Mouse (Mus musculus) left cerebral cortex, postnatal 36 days (tissue): Measurements from ENCODE around the gene Slit3. TPM values are rescaled to one million over a fixed set of nuclear protein-coding genes. Genes with fewer than 3 reads are reported as not detected.
A peak's percentile ranks its signal among the peaks of the same experiment; 100 is the strongest.

Source experiments
- DNase-seq, 2 experiments: peaks; one replicate each; pipeline ENCODE4 v3.0.0; 2021 to 2022; ENCODE audit warnings: low spot score in 2 of 2, mixed read lengths in 1 of 2
- intact Hi-C: fragments of 180-260 bp; cut with DNase I; formaldehyde crosslinking; loops from one replicate; pipeline ENCODE4 v1.15.1; 2025
- total RNA-seq, 2 experiments: library from RNA; stranded (reverse); gene quantifications; 2 replicates each; pipeline ENCODE4 v1.2.3; 2021

The Slit3 gene
- total RNA-seq, 2 experiments from 2014 or later, result 43.7 to 71.5 TPM

DNA sequence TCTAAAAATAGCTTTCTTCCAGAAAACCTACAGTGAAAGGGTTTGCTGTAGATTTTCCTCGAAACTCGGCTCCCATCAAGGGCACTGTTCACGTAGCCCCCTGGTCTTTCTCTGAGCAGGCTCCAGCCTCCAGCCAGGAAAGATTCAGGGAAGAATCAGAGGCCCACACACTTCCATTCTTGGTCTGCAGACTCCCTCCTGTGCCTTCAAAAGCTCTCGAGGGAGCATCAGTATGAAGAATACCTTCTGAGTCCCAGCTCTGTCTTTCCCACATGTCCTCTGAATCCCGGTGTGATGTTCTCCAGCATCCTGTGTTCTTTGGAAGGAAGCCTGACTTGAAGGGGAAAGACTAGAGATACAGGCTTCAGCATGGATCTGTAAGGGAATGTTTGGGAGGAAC is 461.6 kb downstream of the Slit3 start:
- DNase-seq, result peak in 1 of 2 experiments; percentile 38
- intact Hi-C loops, result no loop called here

DNA sequence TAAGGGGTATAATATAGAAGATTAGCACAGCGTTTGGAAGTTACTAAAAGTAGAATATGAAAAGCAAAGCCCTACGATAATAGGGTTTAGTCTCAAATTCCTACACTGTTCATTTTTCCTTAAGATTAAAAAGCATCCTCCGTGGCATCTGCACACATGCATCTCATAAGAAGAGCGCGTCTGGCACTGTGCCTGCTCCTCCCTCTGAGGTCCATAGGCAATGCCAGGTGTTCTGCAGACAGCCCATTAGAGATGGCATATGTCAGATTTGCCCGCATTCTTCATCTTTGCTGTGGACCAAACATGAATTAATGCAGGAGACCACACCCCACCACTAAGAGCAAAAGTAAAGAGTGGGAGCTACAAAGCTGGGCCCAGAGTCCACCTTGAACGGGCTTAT is 462.6 kb downstream of the Slit3 start:
- intact Hi-C loops, result no loop called here
- DNase-seq, result no peak

DNA sequence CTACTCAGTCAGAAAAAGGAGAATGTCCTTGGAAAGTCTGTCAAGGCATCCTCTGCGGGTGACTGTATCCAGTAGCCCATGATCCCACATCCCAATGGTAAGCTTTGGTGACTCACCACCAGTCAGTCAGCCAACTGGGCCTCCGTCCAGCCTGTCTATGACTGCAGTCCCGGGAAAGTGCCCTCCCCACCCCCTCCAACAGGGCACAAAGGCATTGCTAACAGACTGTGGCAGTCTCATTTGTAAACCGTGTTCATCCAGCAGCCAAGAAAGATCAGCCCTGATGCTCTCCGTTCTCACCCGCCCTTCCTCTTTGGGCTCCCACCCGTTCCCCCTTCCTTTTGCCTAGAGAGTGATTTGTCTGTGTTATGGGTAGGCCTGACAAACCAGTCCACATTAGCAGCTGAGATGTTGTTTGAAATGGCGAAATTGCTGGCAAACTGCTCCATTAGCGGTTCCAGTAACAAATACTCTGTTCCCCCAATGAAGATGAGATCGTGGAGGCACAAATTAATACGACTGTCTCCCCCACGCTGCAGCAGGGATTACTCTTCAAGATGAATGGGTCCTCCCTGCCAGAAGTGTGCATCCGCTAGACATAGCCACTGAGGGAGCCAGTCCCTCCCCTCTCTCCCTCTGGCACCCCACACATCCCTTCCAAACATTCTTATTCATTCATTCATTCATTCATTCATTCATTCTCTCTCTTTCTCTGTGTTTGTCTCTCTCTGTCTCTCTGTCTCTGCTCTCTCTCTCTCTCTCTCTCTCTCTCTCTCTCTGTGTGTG is 466.3 kb downstream of the Slit3 start:
- peak; percentile 66 to 71 for DNase-seq
- intact Hi-C loops, result no loop called here

DNA sequence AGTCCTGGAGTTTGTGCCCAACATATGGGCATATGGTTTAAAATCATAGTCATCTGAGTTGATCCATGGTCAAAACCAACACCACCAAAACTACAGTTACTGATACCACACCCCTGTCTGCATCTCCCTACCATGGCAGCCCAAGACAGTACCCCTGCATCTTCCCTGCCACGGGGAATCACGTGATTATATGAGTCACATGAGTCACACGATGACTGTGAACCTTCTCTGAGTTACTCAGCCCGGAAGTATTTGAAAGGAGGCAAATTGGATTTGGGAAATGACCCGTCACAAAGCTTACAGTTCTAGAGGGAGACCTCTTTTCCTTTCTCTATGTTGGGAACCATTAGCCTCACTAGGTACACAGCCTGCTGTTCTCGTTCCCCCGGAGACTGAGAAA is 468.9 kb downstream of the Slit3 start:
- DNase-seq, result no peak
- intact Hi-C loops, result no loop called here

DNA sequence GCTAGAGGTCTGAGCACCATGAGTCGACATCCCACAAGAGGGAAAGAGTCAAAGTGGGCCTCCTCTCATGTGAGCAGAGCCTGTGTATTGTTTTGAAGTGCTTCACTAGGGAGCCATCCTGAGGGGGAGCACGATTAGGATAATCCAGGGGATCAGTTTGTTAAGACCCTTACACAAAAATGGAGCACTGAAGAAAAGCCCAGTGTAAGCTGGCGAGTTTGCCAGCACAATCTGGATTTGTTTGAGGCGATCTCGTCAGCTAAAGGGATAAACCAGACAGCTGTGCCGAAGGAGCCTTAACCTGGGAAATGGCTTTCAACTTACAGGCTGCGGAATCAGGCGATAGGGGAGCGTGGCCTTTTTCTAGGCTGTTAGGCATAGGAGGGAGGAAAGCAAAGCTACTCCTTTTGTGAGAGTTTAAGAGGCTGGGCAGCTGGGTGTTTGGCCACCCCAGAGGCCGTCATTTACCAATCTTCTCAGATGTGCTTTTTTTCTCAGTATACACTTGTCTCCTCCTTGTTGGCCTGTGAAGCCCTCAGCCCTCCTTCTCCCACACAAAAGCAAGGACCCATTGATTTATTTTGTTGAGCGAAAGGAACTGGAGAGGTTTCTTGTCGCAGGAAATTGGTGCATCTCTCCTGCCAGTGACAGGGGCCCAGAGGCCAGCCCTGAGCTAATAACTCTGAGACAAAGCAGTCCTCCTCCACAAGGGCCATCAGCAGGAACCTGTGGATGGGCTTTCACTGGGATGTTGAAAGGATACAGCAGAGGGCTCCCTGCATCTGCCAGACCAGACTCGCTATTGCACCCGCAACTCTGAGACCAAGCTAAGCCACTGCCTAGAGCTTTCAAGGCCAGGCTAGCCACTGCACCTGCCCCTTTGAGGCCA is 472.4 kb downstream of the Slit3 start:
- intact Hi-C loops, result no loop called here

DNA sequence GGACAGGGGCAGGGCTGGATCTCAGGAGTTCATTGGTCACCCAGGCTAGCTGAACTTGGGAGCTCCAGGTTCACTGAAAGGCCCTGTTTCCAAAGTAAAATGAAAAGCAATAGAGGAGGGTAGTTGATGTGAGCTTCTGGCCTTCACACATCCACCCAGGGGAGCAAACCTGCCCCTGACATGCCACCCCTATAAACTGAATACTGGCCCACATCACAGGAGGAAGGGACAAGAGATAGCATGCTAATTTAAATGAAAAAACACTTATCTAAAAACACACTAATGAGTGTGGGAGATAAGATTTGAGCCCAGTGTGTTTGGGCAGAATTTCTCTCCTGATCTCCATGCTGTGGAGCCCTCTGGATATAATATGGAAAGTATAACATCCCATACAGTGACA is 475.0 kb downstream of the Slit3 start:
- no peak for DNase-seq
- intact Hi-C loops, result no loop called here

More for the DNA sequence above, 472.4 kb downstream of the Slit3 start:
- DNase-seq, result no peak

DNA sequence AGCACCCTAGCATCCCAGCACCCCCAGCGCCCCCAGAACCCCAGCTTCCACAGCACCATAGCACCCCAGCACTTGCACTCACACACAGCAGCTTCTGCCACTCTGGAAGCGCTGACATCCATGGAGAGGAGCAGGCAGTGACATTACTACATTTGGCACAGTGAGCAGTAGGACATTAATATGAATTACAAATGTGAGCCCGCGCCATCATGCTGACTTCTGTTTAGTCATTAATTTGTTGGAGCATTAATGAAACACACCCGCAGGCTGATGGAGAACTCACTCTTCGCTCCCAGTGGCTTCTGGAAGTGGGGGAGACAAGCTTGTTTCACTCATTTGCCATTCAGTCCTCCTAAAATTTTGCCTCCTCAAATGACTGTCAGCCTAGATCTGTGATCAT is 476.9 kb downstream of the Slit3 start:
- intact Hi-C loops, result no loop called here
- DNase-seq, result no peak

DNA sequence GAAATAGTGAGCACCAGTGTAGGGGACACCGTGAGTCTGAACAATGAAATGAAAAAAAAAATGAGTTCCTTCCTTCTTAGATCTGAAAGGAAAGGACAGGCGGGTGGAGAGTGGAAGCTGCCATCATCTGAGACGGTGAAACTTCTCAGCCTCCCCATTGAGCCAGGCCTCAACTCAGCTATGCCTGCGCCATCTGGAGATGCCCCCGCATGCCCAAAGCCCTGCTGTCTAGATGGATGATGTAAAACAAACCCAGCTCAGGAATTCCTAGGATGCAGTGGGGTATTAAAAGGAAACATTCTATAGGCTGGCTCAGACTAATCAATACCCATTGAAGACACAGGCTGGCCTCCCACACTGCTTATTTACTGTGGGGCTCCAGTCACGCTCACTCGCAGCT is 477.7 kb downstream of the Slit3 start:
- intact Hi-C loops, result no loop called here
- peak in 1 of 2 experiments; percentile 55 for DNase-seq

DNA sequence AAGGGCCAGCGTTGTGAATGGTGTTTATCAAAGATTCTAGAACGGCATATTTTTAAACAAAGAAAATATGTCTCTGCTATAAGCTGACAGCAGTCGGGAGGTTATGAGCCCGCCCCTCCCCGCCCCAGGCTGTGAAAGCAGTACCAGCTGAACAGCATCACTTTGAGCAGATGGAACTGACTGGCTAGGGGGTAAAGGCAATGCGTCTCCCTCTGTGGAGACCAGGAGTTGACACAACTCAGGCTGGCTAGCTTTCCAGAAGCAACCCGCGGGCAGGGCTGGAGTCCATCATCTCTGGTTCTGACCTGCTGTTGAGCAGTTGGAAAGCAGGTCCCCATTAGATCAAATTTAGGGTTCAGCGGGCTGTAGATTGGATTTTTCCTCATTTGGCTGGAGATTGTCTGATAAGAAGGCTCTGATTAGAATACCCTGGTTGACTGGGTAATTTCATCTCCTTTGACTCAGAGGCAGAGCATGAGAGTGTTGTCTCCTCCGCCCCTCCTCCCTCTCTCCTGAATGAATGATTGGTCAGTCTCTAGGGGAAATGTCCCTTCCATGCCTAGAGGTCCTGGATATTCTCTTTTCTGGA is 480.7 kb downstream of the Slit3 start:
- DNase-seq, result no peak
- intact Hi-C loops, result no loop called here

DNA sequence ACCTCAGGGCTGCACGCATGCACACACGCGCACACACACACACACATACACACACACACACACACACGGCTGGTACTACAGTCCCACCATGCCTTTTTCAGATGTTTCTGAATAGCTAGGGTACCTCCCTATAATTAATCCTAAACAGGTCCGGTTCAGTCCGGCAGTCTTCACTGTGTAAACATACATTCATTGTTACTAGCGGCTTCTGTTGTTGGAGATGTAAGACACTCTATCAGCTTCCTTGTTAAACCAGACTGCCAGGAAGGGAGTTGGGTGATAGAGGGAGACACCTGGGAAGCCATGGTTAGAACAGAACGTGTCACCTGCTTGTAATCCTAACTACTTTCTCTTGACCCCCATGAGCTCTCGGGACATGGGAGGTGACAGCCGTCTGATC is 481.6 kb downstream of the Slit3 start:
- intact Hi-C loops, result no loop called here
- no peak for DNase-seq

DNA sequence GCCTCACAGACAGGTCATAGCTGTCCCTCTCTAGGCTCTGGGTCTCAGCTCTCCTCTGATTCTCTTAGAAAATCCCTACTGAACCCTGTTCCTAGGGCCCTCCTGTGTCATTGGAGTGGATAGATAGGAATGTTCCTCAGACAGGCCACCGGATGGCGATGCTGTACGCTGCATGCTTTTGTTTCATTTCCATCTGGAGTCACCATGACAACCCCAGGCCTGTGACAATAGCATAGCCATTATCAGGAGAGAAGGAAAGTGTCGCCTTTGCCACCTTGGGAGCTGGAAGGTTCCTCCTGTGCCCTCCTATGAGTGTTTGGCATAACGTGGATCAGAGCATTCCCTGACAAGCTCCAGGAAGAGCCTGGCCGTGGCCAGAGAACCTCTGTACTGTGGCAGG is 482.9 kb downstream of the Slit3 start:
- intact Hi-C loops, result no loop called here

DNA sequence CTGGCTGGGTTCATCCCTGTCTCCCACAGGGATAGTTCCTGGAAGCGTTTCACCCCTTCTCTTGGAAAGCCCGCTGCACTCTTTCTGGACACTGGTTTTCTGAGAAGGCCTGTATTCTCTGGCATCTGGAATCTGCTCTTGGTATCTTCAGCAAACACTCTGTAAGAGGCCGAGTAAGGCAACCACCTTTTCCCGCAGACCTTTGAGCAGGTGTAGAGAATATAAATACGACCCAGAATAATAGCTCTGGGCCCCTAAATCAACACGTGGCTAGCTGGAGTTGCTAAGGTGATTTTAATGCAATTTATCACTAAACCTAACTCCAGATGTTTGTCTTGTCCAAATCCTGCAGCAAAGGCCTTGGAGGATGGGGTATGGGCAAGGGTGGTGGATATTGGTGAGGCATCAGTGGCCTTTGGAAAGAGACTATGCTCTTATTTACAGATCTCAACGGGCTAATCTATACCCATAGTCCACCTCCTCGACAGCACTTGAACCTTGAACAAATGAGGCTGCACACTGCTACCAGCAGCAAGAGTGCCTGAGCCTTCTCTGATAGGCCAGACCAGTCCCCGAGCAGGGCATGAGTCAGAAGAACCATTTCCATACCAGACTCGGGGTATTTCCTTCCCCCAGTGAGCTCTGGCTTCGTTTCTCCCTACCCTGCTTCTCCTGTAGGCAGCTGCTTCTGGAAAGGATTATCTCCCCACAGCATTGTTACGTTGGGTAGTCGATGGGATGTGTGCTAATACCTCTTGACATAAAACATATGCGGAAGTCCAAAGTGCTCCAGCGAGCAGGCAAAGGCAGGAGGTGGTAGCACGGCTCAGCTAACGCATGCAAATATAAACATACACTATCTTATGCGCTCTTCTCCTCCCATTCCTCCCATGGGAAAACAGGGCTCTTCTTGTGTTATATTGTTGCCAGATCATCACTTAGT is 484.1 kb downstream of the Slit3 start:
- intact Hi-C loops, result no loop called here
- no peak for DNase-seq

More for the DNA sequence above, 482.9 kb downstream of the Slit3 start:
- DNase-seq, result no peak

DNA sequence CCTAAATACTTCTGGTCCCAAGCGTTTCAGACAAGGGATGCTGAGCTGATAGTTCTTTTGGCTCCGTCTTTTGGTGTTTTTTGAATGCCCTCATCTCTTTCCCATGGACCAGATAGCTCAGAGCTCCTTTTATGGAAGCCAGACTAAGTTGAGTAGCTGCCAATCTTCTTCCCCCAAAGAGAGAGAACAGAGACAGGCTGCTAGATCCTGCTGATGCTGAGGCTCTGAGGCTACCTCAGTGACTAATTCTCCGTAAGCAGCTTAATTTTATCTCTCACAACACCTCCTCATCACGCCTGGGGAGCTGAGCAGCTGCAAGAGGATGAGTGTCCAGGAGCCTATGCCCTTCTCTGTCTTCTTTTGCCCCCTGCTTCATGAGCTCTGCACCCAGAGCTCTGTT is 486.2 kb downstream of the Slit3 start:
- intact Hi-C loops, result no loop called here
- peak in 1 of 2 experiments; percentile 46 for DNase-seq

DNA sequence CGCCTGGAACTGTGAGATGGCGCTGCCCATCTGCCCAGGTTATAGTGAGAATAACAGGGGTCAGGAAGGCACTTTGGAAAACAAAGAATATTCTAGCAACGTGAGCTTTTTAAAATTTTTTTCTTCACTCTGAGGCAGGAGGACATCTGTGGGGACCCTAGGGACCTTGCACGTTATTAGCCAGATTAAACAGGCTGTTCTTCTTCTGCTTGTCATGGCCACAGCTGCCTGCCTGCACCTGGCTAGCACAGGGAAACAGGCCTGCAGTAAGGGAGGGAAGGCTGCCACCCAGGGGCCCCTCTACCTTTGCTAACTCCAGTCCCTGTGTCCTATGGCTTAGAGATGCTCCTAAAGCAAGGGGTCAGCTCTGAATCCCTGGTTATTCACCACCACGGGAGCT is 487.8 kb downstream of the Slit3 start:
- no peak for DNase-seq
- intact Hi-C loops, result no loop called here

DNA sequence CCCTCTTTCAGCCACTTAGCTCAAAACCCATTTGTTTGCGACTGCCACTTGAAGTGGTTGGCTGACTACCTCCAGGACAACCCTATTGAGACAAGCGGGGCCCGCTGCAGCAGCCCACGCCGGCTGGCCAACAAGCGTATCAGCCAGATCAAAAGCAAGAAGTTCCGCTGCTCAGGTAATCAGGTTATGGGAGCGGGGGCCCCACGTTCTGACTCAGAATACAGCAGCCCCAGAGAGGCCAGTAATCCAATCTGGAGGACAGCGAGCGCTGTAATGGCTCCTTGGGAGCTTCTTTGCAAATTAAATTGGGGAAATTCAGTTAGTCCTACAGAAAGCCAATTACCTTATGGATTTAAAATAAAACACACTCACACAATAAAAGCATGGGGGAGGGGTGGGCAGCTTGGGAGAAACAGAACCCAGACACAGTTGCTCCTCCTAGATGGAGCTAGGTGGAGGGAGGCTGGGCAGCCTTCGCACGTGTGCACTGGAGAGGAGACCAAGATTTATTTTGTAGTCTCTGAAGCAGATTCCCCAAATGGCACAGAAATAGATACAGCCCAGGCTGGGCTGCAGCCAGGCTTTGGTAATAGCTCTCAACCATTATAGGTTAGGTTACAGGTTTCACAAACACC is 491.4 kb downstream of the Slit3 start:
- DNase-seq, result no peak
- intact Hi-C loops, result no loop called here

DNA sequence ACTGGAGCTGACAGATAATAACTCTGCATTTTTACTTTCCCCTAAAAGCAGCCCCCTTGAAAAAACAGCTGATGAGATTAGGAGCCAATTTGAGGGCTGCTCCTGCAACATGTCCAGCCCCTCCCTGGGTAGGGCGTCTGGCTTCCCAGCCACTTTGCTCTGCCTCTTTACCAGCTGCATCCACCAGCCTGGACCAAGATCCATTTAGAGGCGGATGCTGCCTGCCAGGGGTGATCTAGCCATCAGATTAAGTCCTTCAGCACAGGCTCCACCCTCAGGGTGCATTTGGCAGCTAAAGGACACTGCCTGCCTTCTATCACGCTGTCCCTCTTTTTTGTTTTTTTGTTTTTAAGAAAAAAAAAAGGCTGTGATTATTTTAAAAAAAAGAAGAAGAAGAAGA is 493.5 kb downstream of the Slit3 start:
- no peak for DNase-seq
- intact Hi-C loops, result no loop called here

DNA sequence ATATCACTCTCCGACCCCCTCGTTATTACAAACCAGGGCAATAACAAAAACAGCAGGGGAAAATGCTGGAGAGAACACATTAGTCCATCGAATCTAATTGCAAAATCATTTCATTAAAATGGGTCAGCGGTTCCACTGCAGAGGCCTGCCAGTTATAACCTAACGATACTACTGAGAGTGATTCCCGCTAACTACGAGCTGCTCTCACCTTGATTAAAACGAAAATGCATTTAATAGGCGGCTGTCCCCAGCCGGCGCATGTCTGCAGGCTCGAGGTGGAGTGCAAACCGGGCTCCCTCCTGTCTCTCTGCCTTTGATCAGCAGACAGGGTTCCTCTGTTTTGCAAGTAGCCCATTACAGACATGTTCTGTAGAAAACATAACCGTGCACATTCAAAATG is 498.4 kb downstream of the Slit3 start:
- intact Hi-C loops, result no loop called here
- DNase-seq, result no peak

DNA sequence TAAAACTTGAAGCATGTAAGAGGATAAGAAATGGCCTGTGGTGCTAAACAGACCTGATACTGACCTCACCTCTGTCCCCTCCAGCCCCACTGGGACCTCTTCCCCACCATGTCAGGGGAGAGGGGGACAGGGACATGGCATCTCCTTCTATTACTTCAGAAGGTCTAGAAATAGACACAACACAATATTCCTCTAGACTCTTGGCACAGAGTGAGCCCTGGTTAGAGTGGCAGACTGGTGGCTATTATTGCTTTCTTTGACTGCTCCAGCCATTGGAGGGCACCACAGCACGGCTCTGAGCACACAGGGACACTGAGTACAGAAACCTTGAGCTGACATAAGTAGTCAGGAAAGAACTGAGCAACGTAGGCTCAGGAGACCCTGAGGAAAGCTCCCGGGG is 501.7 kb downstream of the Slit3 start:
- no peak for DNase-seq
- intact Hi-C loops, result no loop called here
